Mouse (Mus musculus) lung, embryonic 14.5 days (tissue): ENCODE results near the gene Rnd2. TPM values are rescaled to one million over a fixed set of nuclear protein-coding genes. Genes with fewer than 3 reads are reported as not detected.
"Not testable (repeated sequence)": the region's sequence is repeated elsewhere in the genome, so short reads cannot be mapped to it uniquely, and the experiment has no call there.

ENCODE experiments used
- ATAC-seq: fragments of 200-750 bp; cut with Nextera tagmentation; 2 replicates; pipeline ENCODE4 v1.8.0; 2017; ENCODE audit warnings: mild to moderate bottlenecking, moderate TSS enrichment, moderate library complexity; ENCODE audit not compliant: insufficient read depth
- DNase-seq: peaks from one replicate; pipeline ENCODE4 v3.0.0-alpha.2; 2015
- H3K27ac ChIP-seq: fragments of 300-500 bp; sonication (generic); 2 replicates; pipeline ENCODE4 v1.5.1; 2014; ENCODE audit warnings: low read depth, mild to moderate bottlenecking, moderate library complexity
- H3K27me3 ChIP-seq: fragments of 300-500 bp; sonication (generic); 2 replicates; pipeline ENCODE4 v1.6.1; 2014; ENCODE audit warnings: low read length, control low read depth; ENCODE audit not compliant: insufficient read depth
- H3K36me3 ChIP-seq: fragments of 300-500 bp; sonication (generic); 2 replicates; pipeline ENCODE4 v1.6.1; 2014; ENCODE audit warnings: control low read depth; ENCODE audit not compliant: insufficient read depth
- H3K4me1 ChIP-seq: fragments of 300-500 bp; sonication (generic); 2 replicates; pipeline ENCODE4 v1.6.1; 2014; ENCODE audit warnings: antibody characterized with exemption, control low read depth; ENCODE audit not compliant: insufficient read depth
- H3K4me2 ChIP-seq: fragments of 300-500 bp; sonication (generic); 2 replicates; pipeline ENCODE4 v1.6.1; 2014; ENCODE audit warnings: mild to moderate bottlenecking
- H3K4me3 ChIP-seq: fragments of 300-500 bp; sonication (generic); 2 replicates; pipeline ENCODE4 v1.5.1; 2014; ENCODE audit warnings: low read depth, low read length
- H3K9ac ChIP-seq: fragments of 300-500 bp; sonication (generic); 2 replicates; pipeline ENCODE4 v1.6.1; 2014
- H3K9me3 ChIP-seq: fragments of 300-500 bp; sonication (generic); 2 replicates; pipeline ENCODE4 v1.6.1; 2016; ENCODE audit warnings: low read depth, low read length, control low read depth
- CTCF ChIP-seq: IDR thresholded peaks from 2 replicates; pipeline ENCODE4 v1.5.1; 2016; ENCODE audit warnings: antibody characterized with exemption, low read depth
- WGBS: fragments of 180-500 bp; shearing (Covaris S2); extraction: QIAGEN DNeasy Blood & Tissue Kit; methylation state at CpG from one replicate; pipeline ENCODE4 v1.1.7; 2014; 5-methylcytosine and 5-hydroxymethylcytosine counted together
- polyA plus RNA-seq: library from polyadenylated mRNA; unstranded; fragments of >200 nt; fragmentation: Nextera tagmentation; extraction: Ambion mirVana; gene quantifications from 2 replicates; pipeline ENCODE4 v1.2.1, GENCODE M21; 2014

Gene Rnd2
- polyA plus RNA-seq, 1 experiment from 2014 or later: 5.6 TPM

DNA sequence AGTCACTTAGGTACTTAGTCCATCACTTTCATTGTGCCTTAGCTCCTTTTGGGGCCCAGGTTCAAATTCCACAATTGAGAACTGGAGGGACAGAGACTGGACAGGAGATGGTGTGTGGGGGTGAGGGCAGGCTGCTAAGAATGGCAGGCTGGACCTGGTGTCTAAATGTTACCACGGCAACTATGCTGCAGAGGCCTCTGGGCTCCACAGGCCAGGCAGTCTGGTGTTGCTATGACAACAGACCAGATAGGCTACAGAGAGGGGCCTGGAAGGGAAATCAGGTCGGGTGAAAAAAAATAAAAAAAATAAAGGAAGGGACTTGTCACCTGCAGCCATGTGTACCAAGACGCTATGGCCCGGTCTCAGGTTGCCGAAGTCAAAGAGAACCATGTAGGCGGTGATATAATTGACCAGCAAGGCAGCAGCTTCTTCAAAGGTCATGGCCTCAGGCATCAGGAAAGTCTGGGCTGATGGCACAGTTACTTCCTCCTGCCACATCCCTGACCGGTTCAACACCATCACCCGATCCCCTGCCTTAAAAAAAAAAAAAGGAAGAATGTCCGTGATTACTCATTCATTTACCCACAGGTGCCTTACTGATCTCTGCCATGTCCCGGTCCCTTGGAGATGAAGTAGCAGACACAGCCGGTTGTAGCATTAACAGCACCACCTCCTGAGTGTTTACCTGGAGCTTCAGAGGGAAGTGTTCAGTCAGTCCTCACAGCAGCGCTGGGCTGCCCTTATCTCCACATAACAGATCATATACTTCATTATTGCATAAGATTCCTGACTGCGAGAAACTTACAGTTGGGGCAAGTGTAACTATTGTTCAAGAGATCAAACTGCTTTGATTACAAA lies 2.0 kb upstream of the Rnd2 start:
- Histone ChIP-seq H3K27ac (no peak overlapping the region), H3K9ac (no peak overlapping the region), H3K4me1 (peaks cover 5% of the 10 kb centered on the region; the same call in 1 of the 2 replicates), H3K36me3 (peaks cover 26% of the 10 kb centered on the region; the same call in 1 of the 2 replicates), H3K4me2 (peak overlapping the region; percentile 97; the same call in 1 of the 2 replicates), H3K4me3 (no peak overlapping the region), H3K27me3 (no peaks in the 10 kb centered on the region), H3K9me3 (no peaks in the 10 kb centered on the region)
- TF ChIP-seq CTCF: no peak
- DNase-seq: peak; percentile 46
- 23% methylated on average over 13 of the region's 13 CpGs for WGBS
- ATAC-seq: no peak

- peaks cover 5% of the 10 kb centered on the region; the same call in 1 of the 2 replicates for H3K4me1 ChIP-seq
- peak; percentile 30 for ATAC-seq
- TF ChIP-seq CTCF: peak; percentile 30; the same call in 1 of the 2 replicates
These were observed 486 bp downstream of the Rnd2 start for GRCm38 (mm10) chr11:101465101-101465868.

GRCm38 (mm10) chr11:101465869-101466551 lies 1.2 kb downstream of the Rnd2 start, which contains the start of gene Vat1:
Gene Vat1 (minus strand): TSS chr11:101466230.
- peak within 1 kb of the TSS; percentile 79 for H3K27ac ChIP-seq
- DNase-seq: peak; percentile 76
- TF ChIP-seq CTCF: no peak
- peak within 1 kb of the TSS; percentile 62 for H3K9ac ChIP-seq
- WGBS: 1% methylated on average over 60 of the region's 60 CpGs
- peak within 1 kb of the TSS; percentile 74 for H3K4me3 ChIP-seq
- H3K9me3 ChIP-seq: no peaks in the 10 kb centered on the region
- ATAC-seq: peak; percentile 59; the same call in 1 of the 2 replicates
- H3K4me2 ChIP-seq: peak within 1 kb of the TSS; percentile 98
- H3K27me3 ChIP-seq: no peaks in the 10 kb centered on the region
- peaks cover 5% of the 10 kb centered on the region; the same call in 1 of the 2 replicates for H3K4me1 ChIP-seq
- H3K36me3 ChIP-seq: peaks cover 15% of the 10 kb centered on the region; the same call in 1 of the 2 replicates

More at GRCm38 (mm10) chr11:101465101-101465868, 486 bp downstream of the Rnd2 start:
- Histone ChIP-seq H3K9ac (peak overlapping the region; percentile 62), H3K27me3 (no peaks in the 10 kb centered on the region), H3K4me3 (peak overlapping the region; percentile 74), H3K27ac (peak overlapping the region; percentile 79), H3K4me2 (peak overlapping the region; percentile 97), H3K36me3 (peaks cover 19% of the 10 kb centered on the region; the same call in 1 of the 2 replicates), H3K9me3 (no peaks in the 10 kb centered on the region)
- WGBS: under 1% methylated on average over 51 of the region's 51 CpGs
- DNase-seq: peak; percentile 56

DNA sequence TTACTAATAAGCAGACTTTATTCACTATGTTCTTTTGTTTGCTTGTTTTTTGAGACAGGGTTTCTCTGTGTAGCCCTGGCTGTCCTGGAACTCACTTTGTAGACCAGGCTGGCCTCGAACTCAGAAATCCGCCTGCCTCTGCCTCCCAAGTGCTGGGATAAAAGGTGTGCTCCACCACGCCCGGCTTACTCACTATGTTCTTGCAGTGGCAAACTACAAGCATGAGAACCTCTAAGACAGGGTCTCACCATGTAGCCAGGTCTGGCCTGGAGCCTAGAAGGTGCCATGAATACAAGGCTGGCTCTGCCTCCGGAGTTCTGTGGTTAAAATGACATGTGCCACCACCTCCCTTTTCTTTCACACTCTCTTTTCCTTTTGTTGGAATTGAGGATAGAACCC lies 1.8 kb downstream of the Rnd2 start:
- 51% methylated on average over 5 of the region's 5 CpGs for WGBS
- not testable (repeated sequence) for H3K4me1 ChIP-seq, H3K27ac ChIP-seq, H3K9me3 ChIP-seq, DNase-seq, H3K9ac ChIP-seq, H3K36me3 ChIP-seq, ATAC-seq, H3K27me3 ChIP-seq
- Histone ChIP-seq H3K4me3 (peak overlapping the region; percentile 74), H3K4me2 (peak overlapping the region; percentile 97)

GRCm38 (mm10) chr11:101467477-101468262 lies 2.9 kb downstream of the Rnd2 start:
- H3K9me3 ChIP-seq: no peaks in the 10 kb centered on the region
- no peaks in the 10 kb centered on the region; the same call in 1 of the 2 replicates for H3K4me1 ChIP-seq
- H3K27me3 ChIP-seq: no peaks in the 10 kb centered on the region
- peak overlapping the region; percentile 98 for H3K4me2 ChIP-seq
- peak; percentile 83 for DNase-seq
- 0 out of 2 replicates have a peak, but pooled peaks cover under 1% of the 10 kb centered on the region for H3K36me3 ChIP-seq
- H3K4me3 ChIP-seq: peak overlapping the region; percentile 77
- TF ChIP-seq CTCF: peak; percentile 45
- under 1% methylated on average over 54 of the region's 54 CpGs for WGBS
- peak overlapping the region; percentile 60 for H3K9ac ChIP-seq
- H3K27ac ChIP-seq: no peak overlapping the region
- ATAC-seq: peak; percentile 69

- Histone ChIP-seq H3K4me1 (no peaks in the 10 kb centered on the region), H3K36me3 (no peaks in the 10 kb centered on the region), H3K27me3 (no peaks in the 10 kb centered on the region), H3K9ac (peak overlapping the region; percentile 60), H3K4me2 (peak overlapping the region; percentile 98), H3K27ac (no peak overlapping the region), H3K9me3 (no peaks in the 10 kb centered on the region), H3K4me3 (peak overlapping the region; percentile 77)
- no peak for TF ChIP-seq CTCF
- ATAC-seq (peak; percentile 34), DNase-seq (peak; percentile 44)
- under 1% methylated on average over 31 of the region's 31 CpGs for WGBS
These were observed 3.5 kb downstream of the Rnd2 start for GRCm38 (mm10) chr11:101468263-101468688.
